Mouse (Mus musculus) kidney, embryonic 16.5 days (tissue): ENCODE measurements around the gene Adarb2. TPM values are rescaled to one million over a fixed set of nuclear protein-coding genes. Genes with fewer than 3 reads are reported as not detected.

Experiments
- ATAC-seq: fragments of 200-750 bp; cut with Nextera tagmentation; 2 replicates; pipeline ENCODE4 v1.8.0; 2017; ENCODE audit warnings: moderate TSS enrichment; ENCODE audit not compliant: low FRiP score, low TSS enrichment
- H3K27ac ChIP-seq: fragments of 300-500 bp; sonication (generic); 2 replicates; pipeline ENCODE4 v1.5.1; 2014; ENCODE audit warnings: low read length
- H3K27me3 ChIP-seq: fragments of 300-500 bp; sonication (generic); 2 replicates; pipeline ENCODE4 v1.6.1; 2014; ENCODE audit warnings: low read length, control low read depth, mixed read lengths; ENCODE audit not compliant: insufficient read depth
- H3K36me3 ChIP-seq: fragments of 300-500 bp; sonication (generic); 2 replicates; pipeline ENCODE4 v1.6.1; 2014; ENCODE audit warnings: low read length, control low read depth, mixed read lengths; ENCODE audit not compliant: insufficient read depth
- H3K4me1 ChIP-seq: fragments of 300-500 bp; sonication (generic); 2 replicates; pipeline ENCODE4 v1.6.1; 2014; ENCODE audit warnings: low read length, control low read depth, mixed read lengths; ENCODE audit not compliant: insufficient read depth
- H3K4me2 ChIP-seq: fragments of 300-500 bp; sonication (generic); replicated peaks from 2 replicates; pipeline ENCODE4 v1.6.1; 2014; ENCODE audit warnings: low read depth, low read length
- H3K4me3 ChIP-seq: fragments of 300-500 bp; sonication (generic); 2 replicates; pipeline ENCODE4 v1.5.1; 2014; ENCODE audit warnings: mild to moderate bottlenecking, low read length
- H3K9ac ChIP-seq: fragments of 300-500 bp; sonication (generic); replicated peaks from 2 replicates; pipeline ENCODE4 v1.6.1; 2014; ENCODE audit warnings: low read length
- H3K9me3 ChIP-seq: fragments of 300-500 bp; sonication (generic); 2 replicates; pipeline ENCODE4 v1.6.1; 2016; ENCODE audit warnings: low read length, control low read depth
- WGBS: fragments of 180-500 bp; shearing (Covaris S2); extraction: QIAGEN DNeasy Blood & Tissue Kit; methylation state at CpG from one replicate; pipeline ENCODE4 v1.1.7; 2014; 5-methylcytosine and 5-hydroxymethylcytosine counted together
- polyA plus RNA-seq: library from polyadenylated mRNA; unstranded; fragments of >200 nt; fragmentation: Nextera tagmentation; extraction: Ambion mirVana; gene quantifications from 2 replicates; pipeline ENCODE4 v1.2.1, GENCODE M21; 2015

Adarb2 gene
- polyA plus RNA-seq, 1 experiment from 2014 or later, result 0.21 TPM

DNA sequence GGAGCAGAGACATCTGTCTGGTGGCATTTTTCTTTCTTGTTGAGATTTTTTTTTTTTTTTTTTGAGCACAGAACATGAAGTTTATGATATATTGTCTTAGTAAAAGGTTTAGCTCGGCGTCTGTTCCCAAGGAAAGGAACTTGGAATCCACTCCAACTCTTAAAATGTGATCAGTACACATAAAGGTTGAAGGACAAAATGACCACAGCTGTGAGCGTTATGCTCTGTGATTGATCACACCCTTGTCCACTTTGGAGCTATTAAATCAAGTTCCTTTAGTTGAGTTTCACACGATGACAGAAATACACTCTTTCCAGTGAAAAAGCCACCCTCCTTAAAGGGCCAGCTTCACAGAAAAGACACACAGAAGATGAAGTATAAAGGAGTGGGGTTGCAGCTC lies 568.0 kb downstream of the Adarb2 start:
- 29% methylated on average over 4 of the region's 4 CpGs for WGBS
- Histone ChIP-seq H3K27ac (no peak overlapping the region), H3K36me3 (no peaks in the 10 kb centered on the region), H3K27me3 (no peaks in the 10 kb centered on the region), H3K4me2 (no peak overlapping the region), H3K4me1 (no peaks in the 10 kb centered on the region), H3K9me3 (no peaks in the 10 kb centered on the region), H3K4me3 (no peak overlapping the region), H3K9ac (no peak overlapping the region)
- no peak for ATAC-seq

DNA sequence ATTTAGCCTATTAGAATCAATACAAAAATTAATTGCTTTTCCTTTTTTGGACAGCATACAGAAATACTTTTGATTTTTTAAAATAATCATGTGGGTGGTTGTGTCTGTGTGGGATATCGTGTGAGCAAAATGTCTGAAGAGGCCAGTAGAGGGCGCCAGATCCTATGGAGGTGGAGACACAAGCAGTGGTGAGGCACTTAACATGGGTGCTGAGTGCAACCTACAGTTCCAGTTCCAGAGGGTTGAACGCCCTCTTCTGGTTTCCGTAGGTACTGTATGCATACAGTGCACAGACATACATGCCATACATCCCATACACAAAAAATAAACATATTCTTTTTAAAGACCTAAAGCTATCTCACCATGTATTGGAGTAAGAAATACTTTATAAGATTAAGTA lies 577.8 kb downstream of the Adarb2 start:
- no peak for ATAC-seq
- 55% methylated on average over 4 of the region's 4 CpGs for WGBS
- Histone ChIP-seq H3K27me3 (no peaks in the 10 kb centered on the region), H3K4me2 (no peak overlapping the region), H3K4me3 (no peak overlapping the region), H3K9me3 (no peaks in the 10 kb centered on the region), H3K4me1 (no peaks in the 10 kb centered on the region), H3K36me3 (no peaks in the 10 kb centered on the region), H3K27ac (no peak overlapping the region), H3K9ac (no peak overlapping the region)

DNA sequence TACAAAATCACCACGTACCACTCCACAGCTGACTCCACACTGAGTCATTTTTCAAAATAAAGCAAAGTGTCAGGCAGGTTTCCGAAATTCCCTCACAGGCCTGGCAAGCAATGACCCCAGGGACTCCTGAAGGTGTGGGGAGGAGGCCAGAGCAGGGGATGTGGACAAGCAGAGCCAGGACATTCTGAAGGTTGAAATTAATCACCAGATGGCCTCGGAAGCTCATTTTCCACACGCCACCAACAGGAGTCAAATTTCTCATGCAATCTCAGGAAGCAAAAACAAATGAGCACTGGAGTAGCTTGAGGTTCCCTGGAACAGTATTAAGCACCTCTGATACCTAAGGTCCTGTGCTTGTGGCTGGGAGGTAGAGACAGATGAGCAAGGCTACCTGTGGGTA lies 580.0 kb downstream of the Adarb2 start:
- Histone ChIP-seq H3K27me3 (no peaks in the 10 kb centered on the region), H3K4me3 (no peak overlapping the region), H3K9ac (no peak overlapping the region), H3K36me3 (no peaks in the 10 kb centered on the region), H3K4me1 (no peaks in the 10 kb centered on the region), H3K27ac (no peak overlapping the region), H3K4me2 (no peak overlapping the region), H3K9me3 (no peaks in the 10 kb centered on the region)
- WGBS, result 14% methylated on average over 4 of the region's 4 CpGs
- ATAC-seq, result peak; percentile 41; the same call in 1 of the 2 replicates

DNA sequence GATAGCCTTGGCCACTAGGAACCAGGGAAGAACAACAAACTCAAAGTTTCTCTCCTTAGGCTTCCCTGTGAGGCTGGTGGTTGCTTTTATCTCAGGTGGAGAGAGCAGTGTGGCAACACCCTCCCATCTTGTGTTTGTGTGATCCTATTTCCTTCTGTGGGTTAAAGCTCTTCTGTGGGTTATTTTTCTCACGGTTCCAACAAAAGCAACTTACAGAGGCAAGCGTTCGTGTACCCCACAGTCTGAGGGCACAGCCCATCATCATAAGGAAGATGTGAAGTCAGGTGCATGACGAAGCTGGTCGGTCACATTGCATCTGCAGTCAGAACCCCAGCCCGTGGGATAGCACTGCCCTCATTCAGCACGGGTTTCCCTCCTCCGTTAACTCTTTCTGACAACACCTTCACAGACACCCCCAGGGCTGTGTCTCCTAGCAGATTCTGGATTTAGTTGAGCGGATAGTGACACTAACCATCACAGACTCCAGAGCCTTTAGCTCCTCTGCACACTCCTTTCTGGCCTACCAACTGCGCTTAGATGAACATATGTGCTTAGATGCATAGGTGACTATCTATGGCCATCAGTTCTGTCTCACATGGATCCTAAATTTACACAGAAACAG lies 581.1 kb downstream of the Adarb2 start:
- no peak for ATAC-seq
- Histone ChIP-seq H3K36me3 (no peaks in the 10 kb centered on the region), H3K9ac (no peak overlapping the region), H3K27ac (no peak overlapping the region), H3K4me2 (no peak overlapping the region), H3K9me3 (no peaks in the 10 kb centered on the region), H3K4me1 (no peaks in the 10 kb centered on the region), H3K4me3 (no peak overlapping the region), H3K27me3 (no peaks in the 10 kb centered on the region)
- WGBS, result 81% methylated on average over 10 of the region's 10 CpGs

DNA sequence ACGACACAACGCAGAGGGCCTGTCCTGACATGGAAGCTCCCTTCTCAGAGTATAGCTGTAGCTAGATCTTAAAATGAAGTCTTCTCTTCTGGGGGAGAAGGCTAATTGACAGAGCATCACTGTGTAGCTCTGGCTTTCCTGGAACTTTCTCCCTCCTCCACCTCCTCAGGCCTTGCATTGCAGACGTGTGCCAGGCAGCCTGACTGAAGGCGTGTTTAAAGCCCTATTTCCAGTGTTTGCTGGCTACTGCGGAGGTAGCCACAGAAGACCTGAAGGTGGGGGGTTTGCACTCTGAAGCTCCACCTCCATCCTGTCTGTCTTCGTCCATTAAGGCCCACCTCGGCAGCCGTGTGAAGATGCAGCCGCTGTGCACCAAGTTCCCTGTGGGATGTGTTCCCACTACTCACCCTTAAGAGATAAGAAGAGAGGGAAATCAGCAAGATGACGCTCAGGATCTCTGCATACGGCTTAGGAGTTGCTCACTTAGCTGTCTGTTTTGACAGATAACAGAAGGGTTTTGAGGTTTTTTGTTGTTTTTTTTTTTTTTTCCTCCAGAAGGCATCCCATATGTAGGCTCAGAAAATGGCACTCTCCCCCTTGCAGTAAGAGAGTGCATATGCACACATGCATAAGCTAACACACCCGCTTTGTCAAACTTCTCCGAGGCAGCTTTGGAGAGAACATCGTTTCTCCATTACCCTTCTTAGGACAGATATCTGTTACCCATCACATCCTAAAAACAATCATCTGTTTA lies 581.8 kb downstream of the Adarb2 start:
- Histone ChIP-seq H3K4me1 (no peaks in the 10 kb centered on the region), H3K36me3 (no peaks in the 10 kb centered on the region), H3K27me3 (no peaks in the 10 kb centered on the region), H3K9me3 (no peaks in the 10 kb centered on the region), H3K4me3 (no peak overlapping the region), H3K27ac (no peak overlapping the region), H3K9ac (no peak overlapping the region), H3K4me2 (no peak overlapping the region)
- no peak for ATAC-seq
- WGBS, result 79% methylated on average over 14 of the region's 14 CpGs

DNA sequence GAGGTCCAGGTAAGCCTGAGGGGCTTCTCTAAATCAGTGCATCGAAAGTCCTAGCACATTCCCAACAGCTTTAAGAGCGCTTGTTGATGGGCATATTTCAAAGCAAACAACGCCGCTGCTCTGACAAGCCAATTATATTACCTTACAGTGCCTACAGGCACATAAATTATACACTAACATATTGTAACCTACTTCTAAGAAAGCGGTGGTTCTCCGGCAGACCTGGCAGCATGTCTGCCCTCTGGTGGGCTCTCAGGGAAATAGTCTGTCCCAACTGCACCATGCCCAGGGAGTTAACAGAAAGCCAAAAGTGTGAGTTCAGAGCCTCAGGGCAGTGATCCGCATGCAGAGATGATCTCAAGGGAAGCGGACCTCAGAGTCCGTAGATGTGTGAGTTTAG lies 582.5 kb downstream of the Adarb2 start:
- H3K4me1 ChIP-seq, result no peaks in the 10 kb centered on the region
- 25% methylated on average over 9 of the region's 9 CpGs for WGBS
- no peaks in the 10 kb centered on the region for H3K27me3 ChIP-seq
- H3K9me3 ChIP-seq, result no peaks in the 10 kb centered on the region
- H3K4me2 ChIP-seq, result no peak overlapping the region; the same call in 1 of the 2 replicates
- no peaks in the 10 kb centered on the region for H3K36me3 ChIP-seq
- ATAC-seq, result peak; percentile 66; the same call in 1 of the 2 replicates
- no peak overlapping the region for H3K4me3 ChIP-seq
- H3K9ac ChIP-seq, result no peak overlapping the region
- no peak overlapping the region for H3K27ac ChIP-seq

DNA sequence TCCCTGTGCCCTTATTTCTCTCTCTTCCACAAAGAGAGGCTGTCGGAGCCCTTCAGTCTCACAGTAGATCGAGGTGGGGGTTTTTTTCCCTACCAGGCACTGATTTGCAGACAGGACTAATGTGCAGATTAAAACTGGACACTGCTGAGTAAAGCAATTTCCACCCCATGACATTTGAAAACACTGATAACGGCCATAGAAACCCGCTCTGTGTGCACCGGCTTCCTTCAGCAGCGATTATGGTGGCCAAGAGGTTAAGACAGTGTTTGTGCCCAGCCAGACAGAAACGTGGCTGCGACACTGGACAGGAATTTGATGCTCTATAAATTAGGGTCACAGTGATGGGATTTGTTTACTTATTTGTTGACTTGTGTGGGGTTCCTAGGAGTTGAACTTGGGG lies 590.6 kb downstream of the Adarb2 start:
- no peaks in the 10 kb centered on the region for H3K27me3 ChIP-seq
- no peak for ATAC-seq
- H3K4me2 ChIP-seq, result no peak overlapping the region
- no peaks in the 10 kb centered on the region for H3K4me1 ChIP-seq
- no peak overlapping the region for H3K9ac ChIP-seq
- no peak overlapping the region for H3K27ac ChIP-seq
- no peaks in the 10 kb centered on the region for H3K9me3 ChIP-seq
- 61% methylated on average over 8 of the region's 8 CpGs for WGBS
- H3K36me3 ChIP-seq, result no peaks in the 10 kb centered on the region
- no peak overlapping the region for H3K4me3 ChIP-seq

DNA sequence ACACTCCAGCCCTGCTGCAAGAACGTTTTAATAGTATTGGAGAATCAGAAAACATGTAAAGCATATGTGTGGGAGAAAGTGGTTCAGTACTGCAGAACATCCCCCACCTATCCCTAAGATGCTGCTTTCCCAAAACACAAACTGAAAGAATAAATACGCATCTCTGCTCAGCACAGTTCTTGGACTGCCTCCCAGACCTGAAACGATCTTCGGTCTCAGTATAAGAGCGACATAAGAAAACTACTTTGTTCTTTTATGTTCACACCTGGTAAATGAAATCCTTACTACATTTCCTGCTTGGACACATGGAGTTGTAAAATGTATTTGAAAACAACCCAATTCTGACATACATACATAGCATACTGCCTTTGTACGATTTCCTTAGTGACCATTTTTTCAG lies 597.9 kb downstream of the Adarb2 start:
- Histone ChIP-seq H3K4me2 (no peak overlapping the region), H3K27me3 (no peaks in the 10 kb centered on the region), H3K36me3 (peaks cover 6% of the 10 kb centered on the region; the same call in 1 of the 2 replicates), H3K4me3 (no peak overlapping the region), H3K9me3 (no peaks in the 10 kb centered on the region), H3K27ac (no peak overlapping the region), H3K4me1 (no peaks in the 10 kb centered on the region), H3K9ac (no peak overlapping the region)
- no peak for ATAC-seq
- WGBS, result 74% methylated on average over 6 of the region's 6 CpGs

DNA sequence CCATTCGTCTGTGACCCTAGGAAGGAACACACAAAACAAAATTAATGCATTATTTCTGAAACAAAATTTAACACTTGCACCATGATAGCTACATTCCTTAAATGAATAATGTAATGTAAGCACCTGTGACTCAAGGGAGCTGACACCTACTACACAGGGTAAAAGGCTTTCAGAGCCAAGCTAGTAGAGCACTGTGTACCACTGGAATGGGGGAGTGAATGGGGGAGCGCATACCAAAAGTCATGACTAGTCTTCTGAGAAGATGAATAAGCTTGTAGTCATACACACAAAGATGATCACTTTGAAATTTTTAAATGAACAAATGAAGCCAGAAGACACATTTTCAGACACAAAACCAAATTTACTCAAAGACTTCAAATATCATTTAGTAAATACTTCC lies 603.3 kb downstream of the Adarb2 start:
- 96% methylated on average over 2 of the region's 2 CpGs for WGBS
- H3K4me2 ChIP-seq, result no peak overlapping the region
- H3K36me3 ChIP-seq, result peaks cover 10% of the 10 kb centered on the region; the same call in 1 of the 2 replicates
- no peaks in the 10 kb centered on the region for H3K4me1 ChIP-seq
- no peak overlapping the region for H3K9ac ChIP-seq
- no peaks in the 10 kb centered on the region for H3K9me3 ChIP-seq
- no peak for ATAC-seq
- no peak overlapping the region for H3K27ac ChIP-seq
- H3K4me3 ChIP-seq, result no peak overlapping the region
- H3K27me3 ChIP-seq, result no peaks in the 10 kb centered on the region
